Mouse (Mus musculus): Measurements from ENCODE around the gene Atat1. TPM values are rescaled to one million over a fixed set of nuclear protein-coding genes. Genes with fewer than 3 reads are reported as not detected.

The Atat1 gene
- polyA plus RNA-seq (2014; fragmentation: Illumina TruSeq; extraction: RNeasy Lipid Tissue Mini Kit (QIAGEN cat#74804); ENCODE audit: low read depth, low replicate concordance) = 14.4 TPM

DNA sequence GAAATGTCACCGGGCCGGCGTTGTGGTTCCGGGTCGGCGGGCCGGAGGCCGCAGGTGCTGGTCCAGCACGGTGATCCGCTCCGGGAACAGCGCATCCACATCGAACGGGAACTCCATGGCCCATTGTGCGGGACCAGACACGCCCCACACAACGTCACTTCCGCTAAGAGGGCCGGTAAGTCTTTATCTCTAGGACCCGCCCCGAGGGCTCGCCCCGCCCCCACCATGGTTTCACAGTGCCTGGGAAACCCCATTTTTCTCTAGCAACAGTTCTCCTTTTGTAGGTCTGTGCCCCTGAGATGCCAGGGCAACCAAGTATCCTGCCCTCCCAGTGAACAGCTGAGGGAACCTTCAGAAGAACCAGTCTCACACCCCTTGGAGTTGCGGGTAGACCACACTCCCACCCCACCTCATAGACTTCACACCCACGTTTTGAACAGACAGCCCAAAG, at the start of gene Atat1:
Gene Atat1, minus strand, starts transcription at position 157 of the 451 bp plus-strand sequence.

DNA sequence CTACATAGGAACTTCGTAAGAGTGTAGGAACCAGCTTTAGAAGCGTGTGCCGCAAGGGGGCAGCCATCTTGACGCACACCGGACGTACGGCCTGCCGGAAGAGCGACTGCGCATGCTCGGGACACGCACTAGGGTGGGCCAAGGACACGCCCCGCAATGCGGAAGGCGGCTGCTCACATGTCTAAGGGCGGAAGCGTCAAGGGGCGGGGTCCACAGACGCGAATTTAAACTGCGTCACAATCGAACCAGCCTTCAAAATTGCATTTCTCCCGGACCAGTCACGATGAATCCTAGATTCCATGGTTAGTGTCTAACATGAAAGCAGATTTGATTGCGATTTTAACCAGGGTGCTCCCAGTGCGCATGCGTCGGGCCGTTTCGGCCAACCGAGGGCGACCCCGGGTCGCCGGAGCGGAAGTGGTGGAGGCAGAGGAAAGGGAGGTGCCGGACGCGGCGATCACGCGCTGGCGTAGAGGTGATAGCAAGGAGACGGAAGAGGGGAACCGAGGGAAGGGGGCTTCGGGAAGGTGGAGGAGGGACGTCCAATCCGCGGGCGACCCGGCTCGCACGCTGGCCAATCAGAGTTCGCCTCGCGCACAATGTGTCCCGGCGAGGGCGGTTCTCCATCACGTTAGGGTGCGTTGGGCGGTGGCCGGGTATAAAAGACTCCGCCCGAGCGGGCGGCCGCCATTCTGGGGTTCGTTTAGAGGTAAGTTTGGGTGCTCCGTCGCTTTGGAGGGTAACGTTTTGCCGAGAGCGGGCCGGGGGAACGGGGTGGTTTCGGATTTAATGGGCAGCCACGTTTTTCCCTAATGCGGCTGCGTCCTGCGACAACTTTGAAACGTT, 6.6 kb upstream of the Atat1 start, which contains the start of the genes Mrps18b and Ppp1r10:
Gene Mrps18b, minus strand, starts transcription at position 93 of the 846 bp plus-strand sequence.
Gene Ppp1r10, plus strand, starts transcription at position 138 of the 846 bp plus-strand sequence.

GRCm38 (mm10) chr17:35896781-35897643, 12.9 kb downstream of the Atat1 start, which contains the start of gene 2310061I04Rik:
TSS of gene 2310061I04Rik (minus strand) at chr17:35897431.

GRCm38 (mm10) chr17:35879245-35880057, 30.4 kb downstream of the Atat1 start, which contains the start of gene Dhx16:
TSS of gene Dhx16 (plus strand) at chr17:35879819.

GRCm38 (mm10) chr17:35865481-35866280, 44.2 kb downstream of the Atat1 start, which contains the start of gene Ppp1r18:
TSS of gene Ppp1r18 (plus strand) at chr17:35865593.

GRCm38 (mm10) chr17:35861198-35861857, 48.5 kb downstream of the Atat1 start, which contains the start of gene Nrm:
TSS of gene Nrm (plus strand) at chr17:35861318.

Other genes starting within 250 kb of the Atat1 start
- gene Vars2, start 242.5 kb downstream of the Atat1 start, polyA plus RNA-seq (2014; fragmentation: Illumina TruSeq; extraction: RNeasy Lipid Tissue Mini Kit (QIAGEN cat#74804); ENCODE audit: low read depth, low replicate concordance) = 0.28 TPM
- gene Gtf2h4, start 236.3 kb downstream of the Atat1 start, polyA plus RNA-seq (2014; fragmentation: Illumina TruSeq; extraction: RNeasy Lipid Tissue Mini Kit (QIAGEN cat#74804); ENCODE audit: low read depth, low replicate concordance) = 2.5 TPM
- 7.5 TPM for gene Ddr1, start 205.5 kb downstream of the Atat1 start, polyA plus RNA-seq (2014; fragmentation: Illumina TruSeq; extraction: RNeasy Lipid Tissue Mini Kit (QIAGEN cat#74804); ENCODE audit: low read depth, low replicate concordance)
- 3.5 TPM for gene Ier3, start 88.4 kb downstream of the Atat1 start, polyA plus RNA-seq (2014; fragmentation: Illumina TruSeq; extraction: RNeasy Lipid Tissue Mini Kit (QIAGEN cat#74804); ENCODE audit: low read depth, low replicate concordance)
- 8.4 TPM for gene Flot1, start 86.8 kb downstream of the Atat1 start, polyA plus RNA-seq (2014; fragmentation: Illumina TruSeq; extraction: RNeasy Lipid Tissue Mini Kit (QIAGEN cat#74804); ENCODE audit: low read depth, low replicate concordance)
- gene Tubb5, start 71.8 kb downstream of the Atat1 start, polyA plus RNA-seq (2014; fragmentation: Illumina TruSeq; extraction: RNeasy Lipid Tissue Mini Kit (QIAGEN cat#74804); ENCODE audit: low read depth, low replicate concordance) = 32.5 TPM
- 12.7 TPM for gene Mdc1, start 68.6 kb downstream of the Atat1 start, polyA plus RNA-seq (2014; fragmentation: Illumina TruSeq; extraction: RNeasy Lipid Tissue Mini Kit (QIAGEN cat#74804); ENCODE audit: low read depth, low replicate concordance)
- gene Nrm, start 48.8 kb downstream of the Atat1 start, polyA plus RNA-seq (2014; fragmentation: Illumina TruSeq; extraction: RNeasy Lipid Tissue Mini Kit (QIAGEN cat#74804); ENCODE audit: low read depth, low replicate concordance) = 3.1 TPM
- 1.8 TPM for gene Ppp1r18, start 44.5 kb downstream of the Atat1 start, polyA plus RNA-seq (2014; fragmentation: Illumina TruSeq; extraction: RNeasy Lipid Tissue Mini Kit (QIAGEN cat#74804); ENCODE audit: low read depth, low replicate concordance)
- gene Dhx16, start 30.3 kb downstream of the Atat1 start, polyA plus RNA-seq (2014; fragmentation: Illumina TruSeq; extraction: RNeasy Lipid Tissue Mini Kit (QIAGEN cat#74804); ENCODE audit: low read depth, low replicate concordance) = 32.7 TPM
- 25.9 TPM for gene 2310061I04Rik, start 12.6 kb downstream of the Atat1 start, polyA plus RNA-seq (2014; fragmentation: Illumina TruSeq; extraction: RNeasy Lipid Tissue Mini Kit (QIAGEN cat#74804); ENCODE audit: low read depth, low replicate concordance)
- gene Mrps18b, start 6.3 kb upstream of the Atat1 start, polyA plus RNA-seq (2014; fragmentation: Illumina TruSeq; extraction: RNeasy Lipid Tissue Mini Kit (QIAGEN cat#74804); ENCODE audit: low read depth, low replicate concordance) = 11.0 TPM
- 49.3 TPM for gene Ppp1r10, start 6.4 kb upstream of the Atat1 start, polyA plus RNA-seq (2014; fragmentation: Illumina TruSeq; extraction: RNeasy Lipid Tissue Mini Kit (QIAGEN cat#74804); ENCODE audit: low read depth, low replicate concordance)
- gene Abcf1, start 59.7 kb upstream of the Atat1 start, polyA plus RNA-seq (2014; fragmentation: Illumina TruSeq; extraction: RNeasy Lipid Tissue Mini Kit (QIAGEN cat#74804); ENCODE audit: low read depth, low replicate concordance) = 41.4 TPM
- 1.1 TPM for gene Gnl1, start 69.8 kb upstream of the Atat1 start, polyA plus RNA-seq (2014; fragmentation: Illumina TruSeq; extraction: RNeasy Lipid Tissue Mini Kit (QIAGEN cat#74804); ENCODE audit: low read depth, low replicate concordance)
- gene Prr3, start 70.2 kb upstream of the Atat1 start, polyA plus RNA-seq (2014; fragmentation: Illumina TruSeq; extraction: RNeasy Lipid Tissue Mini Kit (QIAGEN cat#74804); ENCODE audit: low read depth, low replicate concordance) = 3.3 TPM
- gene H2-T24, start 110.5 kb upstream of the Atat1 start, polyA plus RNA-seq (2014; fragmentation: Illumina TruSeq; extraction: RNeasy Lipid Tissue Mini Kit (QIAGEN cat#74804); ENCODE audit: low read depth, low replicate concordance) = 4.8 TPM
- 10.6 TPM for gene H2-T23, start 122.8 kb upstream of the Atat1 start, polyA plus RNA-seq (2014; fragmentation: Illumina TruSeq; extraction: RNeasy Lipid Tissue Mini Kit (QIAGEN cat#74804); ENCODE audit: low read depth, low replicate concordance)
- 14.1 TPM for gene H2-T22, start 132.7 kb upstream of the Atat1 start, polyA plus RNA-seq (2014; fragmentation: Illumina TruSeq; extraction: RNeasy Lipid Tissue Mini Kit (QIAGEN cat#74804); ENCODE audit: low read depth, low replicate concordance)
- not detected for gene Gm6034, start 132.9 kb upstream of the Atat1 start, polyA plus RNA-seq (2014; fragmentation: Illumina TruSeq; extraction: RNeasy Lipid Tissue Mini Kit (QIAGEN cat#74804); ENCODE audit: low read depth, low replicate concordance)
- gene Gm11127, start 148.3 kb upstream of the Atat1 start, polyA plus RNA-seq (2014; fragmentation: Illumina TruSeq; extraction: RNeasy Lipid Tissue Mini Kit (QIAGEN cat#74804); ENCODE audit: low read depth, low replicate concordance) = not detected
- not detected for gene Gm19684, start 211.6 kb upstream of the Atat1 start, polyA plus RNA-seq (2014; fragmentation: Illumina TruSeq; extraction: RNeasy Lipid Tissue Mini Kit (QIAGEN cat#74804); ENCODE audit: low read depth, low replicate concordance)
- gene Gm7030, start 219.3 kb upstream of the Atat1 start, polyA plus RNA-seq (2014; fragmentation: Illumina TruSeq; extraction: RNeasy Lipid Tissue Mini Kit (QIAGEN cat#74804); ENCODE audit: low read depth, low replicate concordance) = not detected

Data from sigmoid colon, adult 10 weeks (tissue).